Mouse (Mus musculus) liver, adult 2 months (tissue): ENCODE results near the gene Vill. TPM values are rescaled to one million over a fixed set of nuclear protein-coding genes. Genes with fewer than 3 reads are reported as not detected.

Experiments
- DNase-seq: peaks from one replicate; pipeline ENCODE4 v3.0.0-alpha.2; 2011; ENCODE audit warnings: low read depth, low spot score; ENCODE audit errors: extremely low read depth
- H3K27ac ChIP-seq: fragments of 200-500 bp; replicated peaks from 2 replicates; pipeline ENCODE4 v1.5.1; 2012; ENCODE audit warnings: low read depth, mild to moderate bottlenecking, control low read depth, inconsistent platforms, low read length; ENCODE audit not compliant: insufficient read depth
- H3K27me3 ChIP-seq: fragments of 200-500 bp; 2 replicates; pipeline ENCODE4 v1.6.1; 2012; ENCODE audit warnings: mild to moderate bottlenecking, moderate library complexity, low read length, inconsistent platforms; ENCODE audit not compliant: control insufficient read depth, insufficient read depth
- H3K36me3 ChIP-seq: fragments of 200-500 bp; 2 replicates; pipeline ENCODE4 v1.6.1; 2012; ENCODE audit warnings: low read length, inconsistent platforms; ENCODE audit not compliant: control insufficient read depth, insufficient read depth
- H3K4me1 ChIP-seq: fragments of 200-500 bp; 2 replicates; pipeline ENCODE4 v1.6.1; 2011; ENCODE audit warnings: low read length; ENCODE audit not compliant: control insufficient read depth, insufficient read depth
- H3K4me3 ChIP-seq: fragments of 200-500 bp; 2 replicates; pipeline ENCODE4 v1.5.1; 2011; ENCODE audit warnings: low read depth, mild to moderate bottlenecking, control low read depth, low read length, moderate library complexity; ENCODE audit not compliant: insufficient read depth
- H3K79me2 ChIP-seq: fragments of 200-500 bp; 2 replicates; pipeline ENCODE4 v1.6.1; 2012; ENCODE audit warnings: inconsistent platforms, mild to moderate bottlenecking, low read length, moderate library complexity; ENCODE audit not compliant: control insufficient read depth, insufficient read depth
- H3K9ac ChIP-seq: fragments of 200-500 bp; 2 replicates; pipeline ENCODE4 v1.6.1; 2012; ENCODE audit warnings: low read depth, mild to moderate bottlenecking, control low read depth, inconsistent platforms, low read length
- CTCF ChIP-seq: fragments of 200-500 bp; IDR thresholded peaks from 2 replicates; pipeline ENCODE4 v1.5.1; 2011; ENCODE audit warnings: low read depth, low read length, control low read depth
- POLR2A ChIP-seq: fragments of 200-500 bp; IDR thresholded peaks from 2 replicates; pipeline ENCODE4 v1.6.1; 2011; ENCODE audit warnings: low read length, control low read depth; ENCODE audit not compliant: insufficient read depth; ENCODE audit errors: extremely low read depth
- WGBS: fragments of 180-500 bp; shearing (Covaris S2); methylation state at CpG from one replicate; pipeline ENCODE4 v1.1.7; 2018; 5-methylcytosine and 5-hydroxymethylcytosine counted together
- polyA plus RNA-seq: library from polyadenylated mRNA; depleted of rRNA; stranded (reverse); fragments of >200 nt; gene quantifications from 2 replicates; pipeline ENCODE4 v1.2.3, GENCODE M21; 2012
- total RNA-seq: library from RNA; depleted of rRNA; stranded (reverse); fragments of >200 nt; gene quantifications from 2 replicates; pipeline ENCODE4 v1.2.3, GENCODE M21; 2014

Gene Vill
- total and polyA plus RNA-seq, 2 experiments: 1.2 to 2.3 TPM

GRCm38 (mm10) chr9:119070173-119070825 is 17.7 kb downstream of the Vill start:
- no peak for TF ChIP-seq CTCF
- no peak for TF ChIP-seq POLR2A
- Histone ChIP-seq H3K4me3 (no peak overlapping the region), H3K4me1 (no peaks in the 10 kb centered on the region), H3K27ac (no peak overlapping the region), H3K79me2 (no peaks in the 10 kb centered on the region), H3K27me3 (no peaks in the 10 kb centered on the region), H3K36me3 (no peaks in the 10 kb centered on the region), H3K9ac (no peak overlapping the region)
- DNase-seq: no peak
- WGBS: 84% methylated on average over 13 of the region's 13 CpGs

- no peaks in the 10 kb centered on the region for H3K79me2 ChIP-seq
- no peaks in the 10 kb centered on the region for H3K4me1 ChIP-seq
- H3K27me3 ChIP-seq: no peaks in the 10 kb centered on the region
- H3K27ac ChIP-seq: no peak overlapping the region
- TF ChIP-seq POLR2A (no peak), CTCF (no peak)
- WGBS: 86% methylated on average over 9 of the region's 9 CpGs
- DNase-seq: no peak
- H3K36me3 ChIP-seq: no peaks in the 10 kb centered on the region
- no peak overlapping the region for H3K9ac ChIP-seq
- H3K4me3 ChIP-seq: no peak overlapping the region
Observed at GRCm38 (mm10) chr9:119071786-119072185, 19.2 kb downstream of the Vill start.

- Histone ChIP-seq H3K79me2 (no peaks in the 10 kb centered on the region), H3K4me1 (no peaks in the 10 kb centered on the region), H3K9ac (no peak overlapping the region), H3K27me3 (no peaks in the 10 kb centered on the region), H3K27ac (no peak overlapping the region), H3K36me3 (no peaks in the 10 kb centered on the region), H3K4me3 (no peak overlapping the region)
- WGBS: 80% methylated on average over 15 of the region's 15 CpGs
- no peak for DNase-seq
- TF ChIP-seq POLR2A (no peak), CTCF (no peak)
Observed at GRCm38 (mm10) chr9:119073184-119073895, 20.8 kb downstream of the Vill start.

GRCm38 (mm10) chr9:119075685-119076084 is 23.1 kb downstream of the Vill start:
- no peaks in the 10 kb centered on the region for H3K36me3 ChIP-seq
- TF ChIP-seq CTCF: no peak
- no peak for TF ChIP-seq POLR2A
- DNase-seq: no peak
- H3K27me3 ChIP-seq: no peaks in the 10 kb centered on the region
- H3K79me2 ChIP-seq: no peaks in the 10 kb centered on the region
- WGBS: 71% methylated on average over 16 of the region's 16 CpGs
- no peak overlapping the region for H3K4me3 ChIP-seq
- no peak overlapping the region for H3K27ac ChIP-seq
- no peak overlapping the region for H3K9ac ChIP-seq
- H3K4me1 ChIP-seq: no peaks in the 10 kb centered on the region

GRCm38 (mm10) chr9:119080040-119080675 is 27.6 kb downstream of the Vill start:
- WGBS: 81% methylated on average over 5 of the region's 5 CpGs
- no peak overlapping the region for H3K4me3 ChIP-seq
- H3K79me2 ChIP-seq: no peaks in the 10 kb centered on the region
- H3K27me3 ChIP-seq: no peaks in the 10 kb centered on the region
- no peak overlapping the region for H3K27ac ChIP-seq
- no peaks in the 10 kb centered on the region for H3K36me3 ChIP-seq
- no peak overlapping the region for H3K9ac ChIP-seq
- no peak for TF ChIP-seq POLR2A
- TF ChIP-seq CTCF: no peak
- DNase-seq: no peak
- no peaks in the 10 kb centered on the region for H3K4me1 ChIP-seq
